Mouse (Mus musculus): ENCODE results near the gene Tsga10.

GRCm38 (mm10) chr1:37711596-37712356, 154.5 kb downstream of the Tsga10 start:
- TF ChIP-seq CTCF (IDR thresholded peaks at IDR 0.05; ENCODE audit: extremely low read depth, insufficient read length, insufficient replicate concordance, low read depth, low read length) (no peak), POLR2A (IDR thresholded peaks at IDR 0.05; ENCODE audit: low read depth, low read length) (no peak)
